In the genomic region with DNA sequence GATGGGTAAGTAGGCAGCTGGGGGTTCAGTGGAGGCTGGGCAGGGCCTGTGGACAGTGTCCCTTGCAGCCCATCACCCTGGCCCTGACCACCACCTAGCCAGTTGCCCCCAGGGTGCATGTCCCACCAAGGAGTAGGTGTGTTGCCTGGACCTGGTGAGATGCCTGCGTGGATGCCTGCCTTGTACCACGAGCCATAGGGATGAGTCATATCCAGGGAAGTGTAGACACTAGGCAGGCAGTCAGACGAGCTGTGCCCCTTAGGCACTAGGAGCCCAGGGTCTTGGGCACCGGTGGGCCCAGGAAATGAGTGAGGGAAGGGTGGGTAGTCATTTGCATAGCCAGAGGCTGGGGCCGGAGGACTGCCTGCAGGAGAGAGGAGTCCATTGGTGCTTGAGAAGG, we compare ENCODE assay signal across 14 mouse cellular contexts. TPM values are rescaled to one million over a fixed set of nuclear protein-coding genes. Genes with fewer than 3 reads are reported as not detected.
DNase-seq lines count a peak whose midpoint lies in the region; ATAC-seq lines count a peak whose summit lies in the region.
"Had no signal": no experiment of that assay in that cellular context is flagged by ENCODE, and none has a peak within 500 bp of the region (broad histone marks: within the 10 kb centered on the region; RNA-seq: fewer than 3 reads in every experiment).

No protein-coding gene starts in this region.

- H3K9me3 ChIP-seq in hindbrain, embryonic 10.5 days = no peaks in the 10 kb centered on the region
- no peaks in the 10 kb centered on the region for H3K9me3 ChIP-seq in hindbrain, embryonic 16.5 days (ENCODE audit: control insufficient read depth, low read length)
- H3K9me3 ChIP-seq in midbrain, embryonic 13.5 days = no peaks in the 10 kb centered on the region
- no peaks in the 10 kb centered on the region for H3K9me3 ChIP-seq in midbrain, embryonic 11.5 days (ENCODE audit: control insufficient read depth, low read length)
- H3K9me3 ChIP-seq: forebrain, embryonic 12.5 days; limb, embryonic 15.5 days had no signal

- H3K27ac ChIP-seq in hindbrain, embryonic 10.5 days = peak overlapping the region; percentile 77
- no peak overlapping the region for H3K27ac ChIP-seq in hindbrain, embryonic 16.5 days (ENCODE audit: low read depth, low read length)
- no peak overlapping the region for H3K27ac ChIP-seq in midbrain, embryonic 13.5 days
- no peak overlapping the region for H3K27ac ChIP-seq in midbrain, embryonic 11.5 days (ENCODE audit: low read depth, low read length)
- H3K27ac ChIP-seq: forebrain, embryonic 12.5 days; limb, embryonic 15.5 days had no signal

- no peak for ATAC-seq in hindbrain, embryonic 16.5 days
- ATAC-seq in midbrain, embryonic 13.5 days = no peak
- ATAC-seq in midbrain, embryonic 11.5 days (ENCODE audit: low FRiP score) = no peak
- 0 out of 2 replicates have a peak, but pooled peaks have one; percentile 20 for ATAC-seq in erythroid progenitor cell, adult 5-6 weeks (replicated peaks; ENCODE audit: low FRiP score, poor library complexity, severe bottlenecking)

- 18% methylated on average over 5 of the region's 5 CpGs for WGBS in hindbrain, embryonic 10.5 days
- WGBS in hindbrain, embryonic 16.5 days = 26% methylated on average over 5 of the region's 5 CpGs
- 21% methylated on average over 5 of the region's 5 CpGs for WGBS in midbrain, embryonic 13.5 days
- 26% methylated on average over 5 of the region's 5 CpGs for WGBS in midbrain, embryonic 11.5 days

- no peak overlapping the region for H3K4me2 ChIP-seq in hindbrain, embryonic 16.5 days (ENCODE audit: low read length)
- H3K4me2 ChIP-seq in midbrain, embryonic 13.5 days (replicated peaks) = no peak overlapping the region
- no peak overlapping the region for H3K4me2 ChIP-seq in midbrain, embryonic 11.5 days

- no peak overlapping the region; the same call in 1 of the 2 replicates for H3K9ac ChIP-seq in hindbrain, embryonic 16.5 days (ENCODE audit: low read depth, low read length)
- 0 out of 2 replicates have a peak overlapping the region, but pooled peaks have one; percentile 37 for H3K9ac ChIP-seq in midbrain, embryonic 13.5 days (replicated peaks)
- H3K9ac ChIP-seq in midbrain, embryonic 11.5 days (ENCODE audit: low read length) = no peak overlapping the region
- H3K9ac ChIP-seq: forebrain, embryonic 12.5 days; limb, embryonic 15.5 days had no signal

- DNase-seq in hindbrain, embryonic 10.5 days (ENCODE audit: low spot score) = no peak
- no peak for DNase-seq in midbrain, embryonic 11.5 days (ENCODE audit: low spot score, missing footprints)
- no peak for DNase-seq in cerebellum, adult 11 months
- DNase-seq in spleen, postnatal 10 days (ENCODE audit: low spot score in 2 of 2) = no peak
- DNase-seq: adrenal gland, postnatal 36 days; cerebellum, adult 11-12 months; right cerebral cortex, postnatal 25 days had no signal

- H3K27me3 ChIP-seq in hindbrain, embryonic 10.5 days (ENCODE audit: insufficient read depth, poor library complexity, severe bottlenecking) = peaks cover 69% of the 10 kb centered on the region
- H3K27me3 ChIP-seq in hindbrain, embryonic 16.5 days (replicated peaks; ENCODE audit: control insufficient read depth, insufficient read depth, low read length) = peaks cover 27% of the 10 kb centered on the region
- H3K27me3 ChIP-seq in midbrain, embryonic 13.5 days = peaks cover 67% of the 10 kb centered on the region
- H3K27me3 ChIP-seq in midbrain, embryonic 11.5 days (ENCODE audit: control insufficient read depth, insufficient read depth, low read length) = peaks cover 31% of the 10 kb centered on the region

- H3K4me3 ChIP-seq in hindbrain, embryonic 10.5 days = peak overlapping the region; percentile 37
- H3K4me3 ChIP-seq in hindbrain, embryonic 16.5 days (ENCODE audit: low read length) = no peak overlapping the region
- no peak overlapping the region for H3K4me3 ChIP-seq in midbrain, embryonic 13.5 days (replicated peaks)
- H3K4me3 ChIP-seq in midbrain, embryonic 11.5 days (ENCODE audit: low read depth, low read length) = no peak overlapping the region

- H3K36me3 ChIP-seq in hindbrain, embryonic 10.5 days = no peaks in the 10 kb centered on the region
- H3K36me3 ChIP-seq in hindbrain, embryonic 16.5 days (ENCODE audit: control insufficient read depth, insufficient read depth, low read length) = no peaks in the 10 kb centered on the region
- no peaks in the 10 kb centered on the region for H3K36me3 ChIP-seq in midbrain, embryonic 13.5 days
- H3K36me3 ChIP-seq in midbrain, embryonic 11.5 days (ENCODE audit: control insufficient read depth, insufficient read depth, low read length) = no peaks in the 10 kb centered on the region
- H3K36me3 ChIP-seq: forebrain, embryonic 12.5 days; limb, embryonic 15.5 days had no signal

- H3K4me1 ChIP-seq in hindbrain, embryonic 10.5 days (replicated peaks) = peaks cover 65% of the 10 kb centered on the region
- H3K4me1 ChIP-seq in hindbrain, embryonic 16.5 days (ENCODE audit: control insufficient read depth, insufficient read depth, low read depth, low read length) = peaks cover 24% of the 10 kb centered on the region
- H3K4me1 ChIP-seq in midbrain, embryonic 13.5 days (replicated peaks) = peaks cover 36% of the 10 kb centered on the region
- peaks cover 28% of the 10 kb centered on the region for H3K4me1 ChIP-seq in midbrain, embryonic 11.5 days (ENCODE audit: control insufficient read depth, insufficient read depth, low read length)

RNA-seq across cellular contexts. Expression of a gene that starts 8.1 kb away (rescaled TPM):
- 1.0 and 1.2 TPM in 2 replicates for polyA plus RNA-seq in hindbrain, embryonic 10.5 days (2016; fragmentation: Nextera tagmentation; extraction: Ambion mirVana)
- polyA plus RNA-seq in hindbrain, embryonic 16.5 days (2015; fragmentation: Nextera tagmentation; extraction: Ambion mirVana) = 0.46 and 1.0 TPM in 2 replicates
- polyA plus RNA-seq in midbrain, embryonic 13.5 days (2015; fragmentation: Nextera tagmentation; extraction: Ambion mirVana) = 0.14 and 0.28 TPM in 2 replicates
- polyA plus RNA-seq in midbrain, embryonic 11.5 days (2014; fragmentation: Nextera tagmentation; extraction: Ambion mirVana) = 0.51 and 0.90 TPM in 2 replicates
- total RNA-seq in erythroid progenitor cell, adult 5-6 weeks (2015; ENCODE audit: low replicate concordance) = not detected in 2 replicates
- total RNA-seq in erythroid progenitor cell, adult 5-6 weeks (2017; ENCODE audit: low replicate concordance) = not detected in 2 replicates
- total RNA-seq: CH12.LX; gastrocnemius, adult 8-10 months had no signal

RNA-seq across cellular contexts. Expression of a gene that starts 8.3 kb away (rescaled TPM):
- polyA plus RNA-seq in hindbrain, embryonic 10.5 days (2016; fragmentation: Nextera tagmentation; extraction: Ambion mirVana) = 102 and 122 TPM in 2 replicates
- polyA plus RNA-seq in hindbrain, embryonic 16.5 days (2015; fragmentation: Nextera tagmentation; extraction: Ambion mirVana) = 36.1 and 38.1 TPM in 2 replicates
- polyA plus RNA-seq in midbrain, embryonic 13.5 days (2015; fragmentation: Nextera tagmentation; extraction: Ambion mirVana) = 41.4 and 44.1 TPM in 2 replicates
- polyA plus RNA-seq in midbrain, embryonic 11.5 days (2014; fragmentation: Nextera tagmentation; extraction: Ambion mirVana) = 76.5 and 82.5 TPM in 2 replicates
- 41.9 and 51.5 TPM in 2 replicates for total RNA-seq in erythroid progenitor cell, adult 5-6 weeks (2015; ENCODE audit: low replicate concordance)
- total RNA-seq in erythroid progenitor cell, adult 5-6 weeks (2017; ENCODE audit: low replicate concordance) = 18.2 and 49.8 TPM in 2 replicates

RNA-seq across cellular contexts. Expression of a gene that starts 27.3 kb away (rescaled TPM):
- 119 and 120 TPM in 2 replicates for polyA plus RNA-seq in hindbrain, embryonic 10.5 days (2016; fragmentation: Nextera tagmentation; extraction: Ambion mirVana)
- 88.1 and 99.0 TPM in 2 replicates for polyA plus RNA-seq in hindbrain, embryonic 16.5 days (2015; fragmentation: Nextera tagmentation; extraction: Ambion mirVana)
- 93.8 and 105 TPM in 2 replicates for polyA plus RNA-seq in midbrain, embryonic 13.5 days (2015; fragmentation: Nextera tagmentation; extraction: Ambion mirVana)
- 97.8 and 99.5 TPM in 2 replicates for polyA plus RNA-seq in midbrain, embryonic 11.5 days (2014; fragmentation: Nextera tagmentation; extraction: Ambion mirVana)
- 27.8 and 39.0 TPM in 2 replicates for total RNA-seq in erythroid progenitor cell, adult 5-6 weeks (2015; ENCODE audit: low replicate concordance)
- 16.2 and 29.7 TPM in 2 replicates for total RNA-seq in erythroid progenitor cell, adult 5-6 weeks (2017; ENCODE audit: low replicate concordance)

RNA-seq across cellular contexts. Expression of a gene that starts 32.9 kb away (rescaled TPM):
- 331 and 368 TPM in 2 replicates for polyA plus RNA-seq in hindbrain, embryonic 10.5 days (2016; fragmentation: Nextera tagmentation; extraction: Ambion mirVana)
- polyA plus RNA-seq in hindbrain, embryonic 16.5 days (2015; fragmentation: Nextera tagmentation; extraction: Ambion mirVana) = 448 and 464 TPM in 2 replicates
- polyA plus RNA-seq in midbrain, embryonic 13.5 days (2015; fragmentation: Nextera tagmentation; extraction: Ambion mirVana) = 472 and 474 TPM in 2 replicates
- 404 and 408 TPM in 2 replicates for polyA plus RNA-seq in midbrain, embryonic 11.5 days (2014; fragmentation: Nextera tagmentation; extraction: Ambion mirVana)
- 121 and 130 TPM in 2 replicates for total RNA-seq in erythroid progenitor cell, adult 5-6 weeks (2015; ENCODE audit: low replicate concordance)
- total RNA-seq in erythroid progenitor cell, adult 5-6 weeks (2017; ENCODE audit: low replicate concordance) = 68.3 and 116 TPM in 2 replicates

RNA-seq across cellular contexts. Expression of a gene that starts 47.1 kb away (rescaled TPM):
- 6.1 and 9.3 TPM in 2 replicates for polyA plus RNA-seq in hindbrain, embryonic 10.5 days (2016; fragmentation: Nextera tagmentation; extraction: Ambion mirVana)
- 3.4 and 3.5 TPM in 2 replicates for polyA plus RNA-seq in hindbrain, embryonic 16.5 days (2015; fragmentation: Nextera tagmentation; extraction: Ambion mirVana)
- 5.6 TPM in 2 replicates for polyA plus RNA-seq in midbrain, embryonic 13.5 days (2015; fragmentation: Nextera tagmentation; extraction: Ambion mirVana)
- polyA plus RNA-seq in midbrain, embryonic 11.5 days (2014; fragmentation: Nextera tagmentation; extraction: Ambion mirVana) = 11.2 and 11.7 TPM in 2 replicates
- 80.5 and 94.1 TPM in 2 replicates for total RNA-seq in erythroid progenitor cell, adult 5-6 weeks (2015; ENCODE audit: low replicate concordance)
- 70.4 and 79.1 TPM in 2 replicates for total RNA-seq in erythroid progenitor cell, adult 5-6 weeks (2017; ENCODE audit: low replicate concordance)
